Mouse (Mus musculus): ENCODE measurements around the gene St3gal4.
A peak's percentile ranks its signal among the peaks of the same experiment; 100 is the strongest.

Gene St3gal4

GRCm38 (mm10) chr9:35128564-35128963, 9.5 kb upstream of the St3gal4 start:
- peak; percentile 49 for DNase-seq

GRCm38 (mm10) chr9:35127561-35127960, 8.5 kb upstream of the St3gal4 start:
- DNase-seq: no peak

- peak; percentile 84 for DNase-seq
Measured at GRCm38 (mm10) chr9:35127147-35127546, 8.1 kb upstream of the St3gal4 start.

GRCm38 (mm10) chr9:35124678-35124955, 5.5 kb upstream of the St3gal4 start:
- DNase-seq: no peak

GRCm38 (mm10) chr9:35123804-35124677, 5.0 kb upstream of the St3gal4 start:
- DNase-seq: peak; percentile 82

GRCm38 (mm10) chr9:35123456-35123803, 4.4 kb upstream of the St3gal4 start:
- DNase-seq: peak; percentile 74

GRCm38 (mm10) chr9:35122551-35123266, 3.6 kb upstream of the St3gal4 start:
- no peak for DNase-seq

GRCm38 (mm10) chr9:35118563-35118962, 505 bp downstream of the St3gal4 start:
- DNase-seq: no peak

GRCm38 (mm10) chr9:35117384-35118295, 1.4 kb downstream of the St3gal4 start:
- peak; percentile 80 for DNase-seq

- peak; percentile 86 for DNase-seq
Measured at GRCm38 (mm10) chr9:35116391-35117381, 2.4 kb downstream of the St3gal4 start.

GRCm38 (mm10) chr9:35115804-35116203, 3.3 kb downstream of the St3gal4 start:
- DNase-seq: no peak

GRCm38 (mm10) chr9:35115299-35115698, 3.8 kb downstream of the St3gal4 start:
- no peak for DNase-seq

- no peak for DNase-seq
Measured at GRCm38 (mm10) chr9:35114234-35114633, 4.8 kb downstream of the St3gal4 start.

GRCm38 (mm10) chr9:35111941-35112595, 7.0 kb downstream of the St3gal4 start:
- peak; percentile 62 for DNase-seq

- DNase-seq: no peak
Measured at GRCm38 (mm10) chr9:35111446-35111845, 7.6 kb downstream of the St3gal4 start.

- DNase-seq: no peak
Measured at GRCm38 (mm10) chr9:35110567-35110966, 8.5 kb downstream of the St3gal4 start.

GRCm38 (mm10) chr9:35110051-35110450, 9.0 kb downstream of the St3gal4 start:
- no peak for DNase-seq

GRCm38 (mm10) chr9:35108916-35109315, 10.2 kb downstream of the St3gal4 start:
- DNase-seq: peak; percentile 73

- DNase-seq: no peak
Measured at GRCm38 (mm10) chr9:35108066-35108465, 11.0 kb downstream of the St3gal4 start.

- DNase-seq: no peak
Measured at GRCm38 (mm10) chr9:35107396-35107795, 11.7 kb downstream of the St3gal4 start.
